Mouse (Mus musculus): Measurements from ENCODE around the gene Myb.

DNA sequence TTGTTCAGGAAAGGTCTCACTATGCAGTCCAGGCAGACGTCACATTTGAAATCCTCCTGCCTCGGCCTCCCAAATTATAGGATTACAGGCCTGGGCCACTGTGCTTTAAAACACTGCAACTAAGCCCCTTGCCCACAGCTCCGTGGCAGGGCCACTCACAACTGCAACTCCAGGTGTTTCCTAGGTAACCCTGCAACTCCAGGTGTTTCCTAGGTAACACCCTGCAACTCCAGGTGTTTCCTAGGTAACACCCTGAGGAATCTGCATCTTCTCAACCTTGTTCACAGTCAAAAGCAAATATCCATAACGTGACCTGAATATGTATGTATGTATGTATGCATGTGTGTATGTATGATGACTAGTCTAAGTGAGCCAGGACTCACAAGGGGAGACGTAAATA, 75.7 kb downstream of the Myb start:
- TF ChIP-seq POLR2A (IDR thresholded peaks at IDR 0.05; ENCODE audit: extremely low read depth, insufficient read depth, low read length) (no peak), CTCF (IDR thresholded peaks at IDR 0.05; ENCODE audit: low read depth, low read length) (no peak)

Measured in liver, adult 2 months (tissue).